Mouse (Mus musculus): ENCODE data around the gene Arhgap21. TPM values are rescaled to one million over a fixed set of nuclear protein-coding genes. Genes with fewer than 3 reads are reported as not detected.

Gene Arhgap21
- 10 to 100 TPM; 59.7 to 68.8 TPM for total RNA-seq (2021)
- 9.5 and 12.9 TPM in 2 replicates for polyA plus RNA-seq (2012; rRNA removed)
- long read RNA-seq, partial matches to known transcripts: 2 of 7 reads
- long read RNA-seq, other reads (novel, unspliced or antisense): 5 of 7 reads

DNA sequence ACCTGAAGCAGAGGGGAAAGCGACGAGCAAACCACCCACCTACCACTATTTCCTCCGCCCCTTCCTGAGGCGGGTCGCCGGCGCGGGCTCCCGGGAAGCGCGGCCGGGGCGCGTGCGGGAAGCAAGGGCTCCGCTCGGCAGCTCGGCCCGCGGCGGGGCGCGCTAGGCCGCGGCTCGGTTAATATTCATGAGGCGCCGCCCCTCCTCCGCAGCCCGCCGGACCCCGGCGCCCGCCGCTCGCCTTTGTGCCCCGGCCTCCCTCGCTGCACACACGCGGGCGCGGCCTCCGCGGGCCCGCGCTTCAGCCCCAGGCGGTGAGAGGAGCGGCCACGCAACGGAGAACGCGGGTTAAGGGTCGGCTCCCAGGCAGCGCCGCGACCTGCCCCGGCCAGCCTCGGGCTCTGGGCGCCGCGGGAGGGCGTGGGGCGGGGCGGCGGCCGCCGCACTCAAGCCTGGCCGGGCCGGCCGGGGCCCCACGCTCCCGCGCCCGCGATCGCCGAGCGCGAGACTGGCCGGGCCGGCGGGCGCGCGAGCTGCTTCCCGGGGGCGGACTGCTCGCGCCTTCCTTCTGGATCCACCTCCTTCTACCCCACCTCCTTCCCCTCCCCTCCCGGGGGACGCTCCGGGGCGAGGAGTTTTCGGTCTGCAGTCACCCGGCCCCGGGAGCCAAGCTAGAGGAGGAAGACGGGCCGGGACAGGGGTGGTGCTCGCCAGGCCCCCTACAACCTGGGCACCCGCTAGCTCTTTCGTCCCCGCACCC, at the start of gene Arhgap21:
Gene Arhgap21 (minus strand): TSS at position 441 of the 760 bp plus-strand sequence.
- DNase-seq: peak; percentile 91

DNA sequence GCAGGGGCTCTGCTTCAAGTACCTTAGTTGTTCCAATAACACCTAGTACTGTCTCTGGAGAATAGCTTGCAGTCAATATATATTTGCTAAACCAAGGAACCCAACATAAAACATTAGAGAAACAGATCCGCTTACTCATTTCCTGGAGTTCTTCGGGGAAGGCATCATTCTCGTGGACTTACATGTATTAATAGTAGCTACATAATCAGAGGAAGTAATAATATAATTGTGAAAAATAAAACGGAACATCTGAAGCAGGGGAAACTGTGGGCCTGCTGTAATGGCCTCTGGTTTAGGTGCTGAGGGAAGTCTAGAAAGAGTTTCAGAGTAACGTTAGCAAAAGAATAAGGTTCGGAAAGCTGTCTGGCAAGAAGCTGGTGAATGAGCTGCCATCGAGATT, 47.9 kb upstream of the Arhgap21 start:
- no peak for DNase-seq

DNA sequence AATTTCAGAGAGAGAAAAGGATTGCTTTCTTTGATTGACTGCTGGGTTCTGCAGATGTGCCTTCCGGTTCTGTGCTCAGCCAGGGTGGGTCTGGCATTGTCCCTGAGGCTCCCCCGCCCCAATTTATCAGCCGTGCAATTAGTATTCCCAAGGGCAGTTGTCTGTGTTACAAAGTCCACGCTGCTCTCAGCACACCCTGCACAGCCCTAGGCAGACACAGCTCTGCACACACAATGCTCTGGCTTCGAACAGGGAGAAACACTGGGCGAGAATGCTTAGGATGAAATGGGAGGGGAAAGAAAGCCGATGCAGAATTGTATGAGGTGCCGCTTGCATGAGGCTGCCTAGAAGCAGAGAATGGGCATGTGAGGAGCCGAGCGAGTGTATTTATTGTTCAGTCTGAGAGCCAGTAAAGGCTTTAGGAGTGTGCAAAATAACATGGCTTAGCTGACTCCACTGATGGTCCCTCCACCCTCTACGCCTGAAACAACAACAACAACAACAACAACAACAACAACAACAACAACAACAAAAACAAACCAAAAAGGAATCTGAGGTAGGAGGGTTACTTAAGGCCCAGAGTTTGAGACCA, 42.2 kb upstream of the Arhgap21 start:
- DNase-seq: no peak

DNA sequence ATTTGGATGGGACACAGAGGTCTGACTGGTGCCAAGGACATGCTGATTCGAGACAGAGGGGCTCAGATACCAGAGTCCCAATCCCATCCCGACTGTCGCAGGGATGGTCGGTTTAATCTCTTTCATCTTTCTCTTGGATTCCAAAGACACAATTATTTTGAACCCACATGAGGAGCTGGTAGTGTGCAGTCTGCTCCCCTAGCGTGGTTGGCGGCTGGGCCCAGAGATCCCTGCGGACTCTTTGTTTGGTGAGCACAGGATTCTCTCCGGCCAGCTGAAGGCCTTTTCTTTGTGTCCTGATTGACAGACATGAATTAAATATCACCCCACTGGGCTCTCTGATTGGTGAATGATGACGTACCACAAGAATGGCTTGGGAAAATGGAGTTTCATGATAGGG, 41.5 kb upstream of the Arhgap21 start:
- no peak for DNase-seq

DNA sequence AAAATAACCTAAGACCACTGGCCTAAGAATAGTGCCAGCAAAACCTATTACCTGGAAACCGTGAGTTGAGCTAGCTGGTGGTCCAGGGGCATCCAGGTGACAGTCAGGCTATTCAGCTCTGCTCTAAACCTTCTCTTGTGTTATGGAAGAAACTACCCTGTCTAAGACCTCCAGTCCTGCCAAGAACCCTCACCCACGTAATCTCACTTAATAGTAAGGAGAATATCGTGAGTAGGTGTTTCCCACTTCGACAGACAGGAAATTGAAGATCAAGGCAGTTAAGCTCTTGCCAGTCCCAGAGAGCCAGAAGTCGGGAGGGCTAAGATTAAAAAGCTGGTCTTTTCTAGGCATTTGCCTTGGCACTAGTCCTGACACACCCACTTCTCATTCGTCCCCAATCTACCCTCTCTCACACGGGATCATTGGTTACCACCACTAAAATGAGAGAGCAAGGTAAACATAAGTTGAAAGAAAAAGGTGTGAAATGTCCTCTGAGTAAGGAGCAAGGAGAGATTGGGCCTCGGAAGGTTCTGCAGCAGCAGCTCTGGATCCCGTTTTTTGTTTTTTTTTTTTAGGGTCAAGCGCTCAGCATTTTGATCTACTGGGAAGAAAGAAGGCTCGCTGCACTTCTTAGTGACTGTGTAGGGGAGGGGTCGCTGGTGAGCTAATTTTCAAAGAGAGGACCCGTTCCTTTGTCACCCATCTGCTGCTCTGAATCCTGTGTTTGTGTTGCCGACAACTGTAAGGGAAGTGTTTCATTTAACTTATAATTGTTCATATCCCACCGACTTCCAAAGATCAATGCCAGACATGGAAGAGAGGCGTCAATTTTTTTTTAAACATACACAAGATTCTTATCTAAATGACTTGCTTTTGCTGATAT, 40.8 kb upstream of the Arhgap21 start:
- DNase-seq: no peak

DNA sequence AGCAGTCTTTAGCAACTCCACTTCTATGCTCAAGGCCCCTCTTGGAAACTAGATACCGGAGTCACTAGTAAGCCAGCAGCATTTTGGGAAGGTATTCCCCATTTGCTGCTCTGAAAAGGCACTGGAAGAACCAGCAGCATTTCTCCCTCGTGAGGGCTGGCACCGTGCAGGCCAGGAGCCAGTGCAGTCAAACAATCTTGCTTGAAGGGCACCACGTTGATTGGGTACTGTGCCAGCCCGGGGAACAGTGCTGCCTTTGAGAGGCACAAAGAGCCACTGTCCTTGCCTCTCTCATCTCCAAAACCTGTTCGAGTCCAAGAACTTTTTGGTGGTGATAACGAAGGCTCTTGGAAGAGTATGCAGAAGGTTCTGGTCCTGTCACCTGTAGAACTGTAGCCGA, 33.9 kb upstream of the Arhgap21 start:
- no peak for DNase-seq

DNA sequence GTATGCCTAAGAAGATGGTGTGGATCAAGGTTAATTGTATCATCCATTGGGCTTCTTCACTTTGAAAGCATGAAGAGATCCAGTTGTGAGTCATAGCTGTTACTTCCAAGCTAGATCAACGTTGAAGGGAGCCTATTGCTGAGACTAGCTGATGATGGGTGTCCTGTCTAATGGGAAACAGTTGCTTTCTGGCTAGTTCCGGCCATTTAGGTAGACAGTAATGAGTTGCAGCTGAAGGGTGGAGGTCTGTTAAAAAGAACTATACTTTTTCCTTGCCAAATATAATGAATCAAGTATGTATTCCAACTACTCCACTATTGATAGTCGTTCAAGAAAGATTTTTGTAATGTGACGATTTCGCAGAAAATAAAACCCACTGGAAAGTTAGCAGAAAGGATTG, 32.5 kb upstream of the Arhgap21 start:
- no peak for DNase-seq

DNA sequence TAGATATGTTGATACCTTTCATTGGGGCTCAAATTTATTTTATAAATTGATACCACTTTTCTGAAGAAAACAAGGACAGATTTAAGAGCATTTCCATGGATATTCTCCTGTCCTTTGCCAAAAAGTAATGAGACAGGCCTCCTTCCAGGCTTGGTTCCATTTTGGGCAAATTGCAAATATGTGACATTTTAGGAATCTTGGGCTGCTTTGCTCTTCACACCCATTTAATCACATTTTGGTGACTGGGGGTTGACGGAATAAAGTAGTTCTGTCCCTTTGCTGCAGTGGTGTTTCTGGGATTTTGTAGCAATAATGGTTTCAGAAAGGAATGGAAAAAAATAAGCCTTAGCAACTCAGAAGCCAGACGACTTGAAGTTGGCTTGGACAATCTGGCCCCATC, 26.9 kb upstream of the Arhgap21 start:
- DNase-seq: no peak

DNA sequence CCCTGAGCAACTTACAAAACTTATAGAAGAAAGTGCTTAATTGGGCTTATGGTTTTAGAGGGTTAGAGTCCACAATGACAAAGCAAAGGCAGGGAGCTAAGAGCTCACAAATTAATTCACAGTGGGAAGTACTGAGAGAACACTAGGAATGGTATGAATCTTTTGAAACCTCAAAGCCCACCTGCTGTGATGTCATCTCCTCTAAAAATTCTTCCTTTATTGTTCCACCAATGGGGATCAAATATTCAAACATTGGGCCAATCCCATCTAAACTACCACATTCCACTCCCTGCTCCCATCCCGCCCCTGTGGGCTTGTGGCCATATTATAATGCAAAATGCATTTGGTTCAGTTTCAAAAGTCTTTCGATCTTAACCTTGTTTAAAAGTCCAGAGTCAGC, 22.8 kb upstream of the Arhgap21 start:
- DNase-seq: no peak

DNA sequence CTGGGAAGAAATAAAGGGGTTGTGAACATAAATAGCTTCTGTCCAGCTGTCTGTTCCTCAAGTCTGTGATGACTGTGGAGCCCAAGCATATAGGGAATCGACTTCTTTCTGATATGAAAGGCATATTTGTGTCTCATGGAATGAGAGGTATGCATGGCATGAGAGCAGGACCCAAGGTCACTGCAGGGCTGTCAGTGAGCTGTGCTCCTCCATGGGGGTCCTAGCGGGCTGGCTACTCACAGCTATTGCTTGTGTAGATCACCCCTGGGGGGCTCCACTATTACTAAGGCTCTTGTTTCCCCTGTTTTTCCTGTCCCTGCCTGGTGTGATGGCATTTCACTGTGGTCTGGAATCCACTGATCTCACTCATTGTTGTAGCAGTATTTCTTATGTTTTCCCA, 22.2 kb upstream of the Arhgap21 start:
- DNase-seq: no peak

DNA sequence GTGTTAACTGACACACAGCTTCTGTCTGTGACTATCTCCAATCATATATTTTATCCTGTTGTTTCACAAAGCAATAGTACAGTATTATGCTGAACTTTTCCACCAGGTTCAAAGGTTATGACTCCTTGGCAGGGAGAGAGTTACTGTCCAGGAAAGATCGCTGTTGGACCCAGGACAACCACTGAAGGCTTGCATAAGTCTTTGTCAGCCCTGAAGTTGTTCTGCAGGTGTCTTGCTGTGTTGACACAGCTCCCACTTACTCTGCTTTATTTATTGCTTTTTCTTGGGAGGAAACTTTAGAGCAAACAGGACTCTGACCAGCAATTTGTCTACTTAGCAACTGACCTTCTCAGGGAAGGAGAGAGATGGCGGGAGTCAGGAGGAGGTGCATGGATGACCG, 21.4 kb upstream of the Arhgap21 start:
- no peak for DNase-seq

DNA sequence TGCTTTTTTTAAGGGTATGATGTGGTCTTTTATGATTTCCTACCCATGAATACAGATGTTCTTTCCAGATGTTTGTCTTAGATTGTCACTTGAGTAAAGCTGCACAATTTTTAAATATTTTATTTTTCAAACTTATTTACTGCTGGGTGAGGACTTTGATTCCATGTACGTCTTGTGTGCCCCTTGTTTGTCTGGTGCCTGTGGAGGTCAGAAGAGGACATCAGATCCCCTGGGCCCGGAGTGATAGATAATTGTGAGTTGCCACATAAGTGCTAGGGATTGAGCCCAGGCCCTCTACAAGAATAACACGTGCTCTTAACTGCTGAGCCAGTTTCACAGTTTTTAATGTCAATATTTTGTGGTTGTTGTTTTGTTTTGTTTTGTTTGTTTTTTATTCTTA, 19.1 kb upstream of the Arhgap21 start:
- no peak for DNase-seq

DNA sequence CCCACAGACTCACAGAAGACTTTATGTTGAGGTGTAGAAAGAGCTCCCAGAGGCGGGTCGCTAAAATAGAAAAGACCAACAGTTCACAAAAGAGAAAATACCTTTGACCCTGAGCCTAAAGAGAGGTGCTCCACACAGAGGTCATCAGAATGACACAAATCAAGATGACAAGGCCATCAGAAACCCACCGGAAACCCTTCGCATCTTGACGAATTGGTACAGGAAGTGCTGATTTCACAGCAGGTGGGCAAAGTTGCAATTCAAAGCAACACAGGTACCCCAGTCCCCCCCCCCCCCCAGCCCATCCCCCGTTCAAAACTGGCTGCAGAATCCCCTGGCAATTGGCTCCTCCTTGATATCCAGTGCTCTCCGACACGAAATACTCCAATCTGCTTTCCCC, 10.0 kb upstream of the Arhgap21 start:
- DNase-seq: no peak

DNA sequence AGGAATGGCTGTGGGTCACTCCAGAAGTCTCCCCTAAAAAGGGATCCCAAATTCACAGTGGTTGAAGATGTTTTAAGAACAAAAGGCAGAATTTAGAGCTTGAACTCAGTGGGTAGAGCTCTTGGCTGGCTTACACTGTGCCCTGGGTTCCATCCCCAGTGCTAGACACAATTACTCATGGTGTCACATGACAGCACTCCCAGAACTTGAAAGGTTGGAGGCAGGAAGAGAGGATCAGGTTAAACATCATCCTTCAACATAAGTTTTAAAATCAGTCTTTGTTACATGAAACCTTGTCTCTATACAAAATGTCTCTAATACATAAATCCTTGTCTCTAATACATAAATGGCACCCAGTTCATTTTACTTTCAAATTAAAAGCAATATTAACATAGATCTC, 8.4 kb upstream of the Arhgap21 start:
- no peak for DNase-seq

DNA sequence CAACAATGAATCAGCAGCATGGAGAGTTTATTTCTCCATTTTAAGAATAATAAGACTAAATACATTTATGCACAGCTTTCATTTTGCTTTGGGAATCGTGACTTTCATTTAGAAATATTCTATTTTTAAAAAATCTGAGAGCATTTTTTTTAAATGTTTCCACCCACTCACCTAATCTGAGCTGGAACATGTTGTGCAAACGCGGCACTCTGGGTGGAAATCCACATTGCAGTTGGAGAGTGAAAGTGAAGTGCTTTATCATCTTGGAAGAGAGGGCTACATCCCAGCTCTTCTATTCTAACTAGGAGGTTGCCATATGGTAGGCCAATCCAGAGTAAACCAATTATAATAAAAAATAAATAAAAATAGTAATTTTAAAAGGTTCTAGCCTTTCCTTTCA, 4.8 kb upstream of the Arhgap21 start:
- DNase-seq: no peak

DNA sequence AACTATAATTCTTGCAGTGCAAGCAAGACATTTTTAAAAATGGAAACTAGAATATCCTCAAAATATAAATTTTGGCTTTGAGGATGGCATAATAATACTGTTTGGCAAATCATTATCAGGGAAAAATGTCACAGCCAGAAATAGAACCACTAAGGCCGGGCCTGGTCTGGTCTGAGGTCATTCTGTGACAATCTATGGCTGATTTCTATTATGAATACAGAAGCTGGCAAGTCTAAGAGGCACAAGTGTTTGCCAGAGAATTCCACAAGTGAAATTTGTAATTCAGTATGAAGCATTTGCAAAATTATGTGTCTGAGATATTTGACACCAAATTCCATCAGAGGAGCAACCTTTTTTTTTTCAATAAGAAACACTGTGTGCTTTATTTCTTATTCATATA, 3.5 kb upstream of the Arhgap21 start:
- DNase-seq: no peak

DNA sequence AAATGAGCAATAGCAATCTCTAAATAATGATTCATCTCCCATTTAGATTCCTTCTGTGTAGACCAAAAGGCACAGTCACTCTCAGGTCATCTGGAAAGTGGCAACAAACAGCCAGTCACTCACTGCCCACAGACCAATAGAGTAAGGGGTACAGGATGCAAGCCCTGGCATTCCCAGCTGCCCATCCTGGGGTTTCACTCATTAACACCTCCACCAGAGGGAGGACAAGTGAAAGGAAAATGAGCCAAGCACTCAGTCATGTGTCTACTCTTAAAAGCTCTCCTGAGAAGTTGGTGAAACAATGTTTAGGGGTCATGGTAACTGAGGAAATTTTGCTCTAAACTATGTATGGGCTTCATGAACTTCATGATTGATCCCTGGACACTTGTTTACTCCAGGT, 2.9 kb upstream of the Arhgap21 start:
- DNase-seq: no peak

DNA sequence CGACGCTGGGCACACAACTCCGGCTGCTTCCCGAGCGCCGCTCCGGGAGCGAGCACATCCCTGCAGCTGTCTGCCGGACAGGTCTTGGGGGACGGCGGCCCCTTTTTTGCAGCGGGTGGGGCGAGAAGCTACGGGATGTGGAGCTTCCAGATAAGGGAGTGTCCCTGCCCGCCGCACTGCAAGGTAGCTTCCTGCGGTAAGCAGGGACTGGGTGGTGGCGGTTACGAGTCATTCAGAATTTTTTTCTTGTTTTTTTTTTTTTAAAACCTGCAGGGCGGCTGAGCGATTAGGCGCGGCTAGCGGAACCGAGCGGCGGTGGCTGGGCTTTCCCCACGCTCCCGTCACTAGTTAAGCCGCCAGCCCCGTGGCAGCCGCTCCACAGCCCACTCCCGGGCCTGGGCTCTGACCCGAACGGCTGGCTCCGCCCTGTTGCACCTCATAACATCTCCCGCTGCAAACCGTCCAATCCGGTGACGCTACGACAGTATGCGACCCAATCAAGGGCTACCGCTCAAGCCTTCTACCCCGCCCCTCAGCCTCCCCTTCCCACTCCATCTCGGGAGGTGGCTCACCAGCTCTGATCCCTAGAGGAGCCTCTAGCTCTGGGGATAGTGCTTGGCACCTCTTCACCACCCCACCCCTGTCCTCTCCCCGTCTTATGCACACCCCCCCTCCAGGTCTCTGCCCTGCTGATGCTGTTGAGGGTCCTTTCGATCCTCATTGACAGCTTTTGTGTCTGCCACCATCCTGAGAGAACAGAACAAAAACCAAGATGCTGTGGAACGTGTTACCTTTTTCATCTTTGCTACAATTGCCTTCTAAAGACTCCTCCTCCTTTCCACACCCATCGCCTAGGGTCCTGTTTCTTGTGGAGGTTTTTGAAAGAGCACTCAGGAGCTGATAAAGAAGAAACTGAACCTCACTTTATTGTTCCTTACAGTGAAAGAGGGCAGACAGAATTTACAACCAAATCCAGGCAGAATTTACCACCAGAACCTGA, 820 bp upstream of the Arhgap21 start:
- peak; percentile 96 for DNase-seq

DNA sequence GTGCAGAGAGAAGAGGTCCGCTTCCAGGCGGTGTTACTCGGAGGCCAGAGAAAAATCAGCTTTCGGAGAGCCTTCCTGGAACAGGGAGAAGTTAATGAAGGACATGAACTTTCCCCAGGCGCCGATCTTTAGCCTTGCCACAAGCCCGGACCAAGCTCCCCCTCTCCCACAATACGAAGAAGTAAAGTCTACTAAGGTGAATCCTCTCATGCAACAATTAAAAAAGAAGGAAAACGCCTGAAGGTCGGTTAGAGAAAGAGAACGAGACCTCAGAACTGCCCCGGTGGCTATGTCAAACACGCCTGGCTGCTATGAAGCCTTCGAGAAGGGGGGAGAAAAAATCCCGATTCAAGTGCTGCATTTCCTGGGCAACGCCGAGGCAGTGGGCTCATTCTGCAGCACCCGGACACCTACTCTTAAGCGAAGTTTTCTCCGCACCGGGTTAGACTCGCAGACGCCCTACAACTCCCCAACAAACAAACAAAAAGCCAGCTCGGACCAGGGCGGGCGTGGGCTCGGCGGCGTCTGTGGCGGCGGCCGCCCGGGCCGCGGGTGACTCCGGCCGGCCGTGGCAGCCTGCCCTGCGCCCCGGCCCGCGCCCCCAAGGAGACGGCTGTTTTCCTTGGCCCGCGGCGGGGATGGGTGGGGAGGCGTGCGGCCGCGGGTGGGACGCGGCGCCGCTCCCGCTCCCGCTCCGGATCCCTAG, 882 bp downstream of the Arhgap21 start:
- peak; percentile 65 for DNase-seq

DNA sequence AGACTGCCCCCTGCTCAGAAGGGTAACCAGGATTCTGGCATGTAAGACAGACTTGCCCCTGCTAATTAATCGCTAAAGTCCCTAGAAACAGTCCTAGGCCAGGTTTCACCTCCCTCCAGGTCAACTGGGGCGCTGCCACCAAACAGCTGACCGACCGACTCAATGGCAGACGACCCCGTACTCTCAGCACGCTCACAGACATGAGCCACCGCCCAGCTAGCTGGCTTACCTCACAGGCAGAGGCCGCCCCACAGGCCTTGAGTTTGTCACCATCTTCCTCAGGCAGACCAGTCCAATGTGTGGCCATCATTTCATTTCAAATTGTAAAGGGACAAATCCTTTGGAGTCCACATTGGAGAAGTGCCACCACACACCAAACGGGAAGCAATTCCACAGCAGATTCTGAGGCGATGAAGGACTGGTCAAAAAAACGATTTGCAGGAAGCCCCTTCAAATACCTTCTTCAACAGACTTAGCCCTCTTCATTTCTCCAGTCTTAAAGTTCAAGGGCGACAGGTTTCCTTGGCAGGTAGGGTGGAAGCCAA, 1.5 kb downstream of the Arhgap21 start:
- DNase-seq: peak; percentile 73
